Mouse (Mus musculus): ENCODE data around the gene Dlg2.

Dlg2 gene

GRCm38 (mm10) chr7:91262031-91262951, 785.8 kb downstream of the Dlg2 start:
- DNase-seq (ENCODE audit: inconsistent ontology term), result peak; percentile 42

GRCm38 (mm10) chr7:91262998-91263397, 786.5 kb downstream of the Dlg2 start:
- DNase-seq (ENCODE audit: inconsistent ontology term), result no peak

- peak; percentile 23 for DNase-seq (ENCODE audit: inconsistent ontology term)
Measured at GRCm38 (mm10) chr7:91267764-91268163, 791.3 kb downstream of the Dlg2 start.

- no peak for DNase-seq (ENCODE audit: inconsistent ontology term)
Measured at GRCm38 (mm10) chr7:91284167-91284566, 807.7 kb downstream of the Dlg2 start.

- no peak for DNase-seq (ENCODE audit: inconsistent ontology term)
Measured at GRCm38 (mm10) chr7:91288324-91288723, 811.9 kb downstream of the Dlg2 start.

- DNase-seq (ENCODE audit: inconsistent ontology term), result no peak
Measured at GRCm38 (mm10) chr7:91296127-91296526, 819.7 kb downstream of the Dlg2 start.

GRCm38 (mm10) chr7:91311177-91311576, 834.7 kb downstream of the Dlg2 start:
- no peak for DNase-seq (ENCODE audit: inconsistent ontology term)

GRCm38 (mm10) chr7:91345073-91345472, 868.6 kb downstream of the Dlg2 start:
- no peak for DNase-seq (ENCODE audit: inconsistent ontology term)

- no peak for DNase-seq (ENCODE audit: inconsistent ontology term)
Measured at GRCm38 (mm10) chr7:91369821-91370321, 893.4 kb downstream of the Dlg2 start.

GRCm38 (mm10) chr7:91382281-91382680, 905.8 kb downstream of the Dlg2 start:
- DNase-seq (ENCODE audit: inconsistent ontology term), result no peak

GRCm38 (mm10) chr7:91383873-91384272, 907.4 kb downstream of the Dlg2 start:
- DNase-seq (ENCODE audit: inconsistent ontology term), result no peak

- no peak for DNase-seq (ENCODE audit: inconsistent ontology term)
Measured at GRCm38 (mm10) chr7:91389272-91389671, 912.8 kb downstream of the Dlg2 start.

- DNase-seq (ENCODE audit: inconsistent ontology term), result no peak
Measured at GRCm38 (mm10) chr7:91397827-91398226, 921.4 kb downstream of the Dlg2 start.

- no peak for DNase-seq (ENCODE audit: inconsistent ontology term)
Measured at GRCm38 (mm10) chr7:91412109-91412508, 935.6 kb downstream of the Dlg2 start.

GRCm38 (mm10) chr7:91414150-91414549, 937.7 kb downstream of the Dlg2 start:
- no peak for DNase-seq (ENCODE audit: inconsistent ontology term)

- no peak for DNase-seq (ENCODE audit: inconsistent ontology term)
Measured at GRCm38 (mm10) chr7:91414749-91415148, 938.3 kb downstream of the Dlg2 start.

GRCm38 (mm10) chr7:91420215-91420614, 943.7 kb downstream of the Dlg2 start:
- DNase-seq (ENCODE audit: inconsistent ontology term), result no peak

- no peak for DNase-seq (ENCODE audit: inconsistent ontology term)
Measured at GRCm38 (mm10) chr7:91423784-91424183, 947.3 kb downstream of the Dlg2 start.

GRCm38 (mm10) chr7:91429712-91430275, 953.3 kb downstream of the Dlg2 start:
- DNase-seq (ENCODE audit: inconsistent ontology term), result peak; percentile 67

- DNase-seq (ENCODE audit: inconsistent ontology term), result peak; percentile 65
Measured at GRCm38 (mm10) chr7:91431594-91432240, 955.2 kb downstream of the Dlg2 start.

GRCm38 (mm10) chr7:91432563-91432962, 956.1 kb downstream of the Dlg2 start:
- peak; percentile 41 for DNase-seq (ENCODE audit: inconsistent ontology term)

GRCm38 (mm10) chr7:91434739-91435138, 958.3 kb downstream of the Dlg2 start:
- no peak for DNase-seq (ENCODE audit: inconsistent ontology term)

All from Muller cell, postnatal 12 days (primary cell).